Mouse (Mus musculus) erythroblast, embryonic 14.5 days (primary cell): ENCODE data around the gene Lrch1.

Experiments used
- GATA1 ChIP-seq: IDR thresholded peaks from 2 replicates; pipeline ENCODE4 v1.6.1; 2012; ENCODE audit warnings: low read length, inconsistent platforms, mixed read lengths
- TAL1 ChIP-seq: IDR thresholded peaks from 3 replicates; pipeline ENCODE4 v1.6.1; 2012; ENCODE audit warnings: low read length, inconsistent platforms, mixed read lengths

- TF ChIP-seq GATA1 (no peak), TAL1 (no peak)
These were observed 813 bp downstream of the Lrch1 start for GRCm38 (mm10) chr14:74946751-74947375.
